Mouse (Mus musculus): ENCODE measurements around the gene Pon1. TPM values are rescaled to one million over a fixed set of nuclear protein-coding genes. Genes with fewer than 3 reads are reported as not detected.

The Pon1 gene
- polyA plus RNA-seq, 1 experiment from 2014 or later, result not detected

Other genes with a start within 250 kb of the Pon1 start
- gene Pon3, start 62.3 kb upstream of the Pon1 start, polyA plus RNA-seq (2014; fragmentation: Nextera tagmentation; extraction: Ambion mirVana), result 4.2 and 6.6 TPM in 2 replicates
- 19.5 and 19.9 TPM in 2 replicates for gene Pon2, start 104.5 kb upstream of the Pon1 start, polyA plus RNA-seq (2014; fragmentation: Nextera tagmentation; extraction: Ambion mirVana)
- 90.5 and 98.5 TPM in 2 replicates for gene Asb4, start 189.4 kb upstream of the Pon1 start, polyA plus RNA-seq (2014; fragmentation: Nextera tagmentation; extraction: Ambion mirVana)